Mouse (Mus musculus) cortical plate, adult 2 months (tissue): Measurements from ENCODE around the gene Podn.

Experiments used
- CTCF ChIP-seq: fragments of 200-500 bp; IDR thresholded peaks from 2 replicates; pipeline ENCODE4 v1.5.1; 2011; ENCODE audit warnings: mild to moderate bottlenecking, control low read depth, low read length; ENCODE audit not compliant: insufficient read depth; ENCODE audit errors: extremely low read depth
- POLR2A ChIP-seq: fragments of 200-500 bp; IDR thresholded peaks from 2 replicates; pipeline ENCODE4 v1.6.1; 2011; ENCODE audit warnings: mild to moderate bottlenecking, low read length, control low read depth; ENCODE audit not compliant: insufficient read depth; ENCODE audit errors: extremely low read depth

DNA sequence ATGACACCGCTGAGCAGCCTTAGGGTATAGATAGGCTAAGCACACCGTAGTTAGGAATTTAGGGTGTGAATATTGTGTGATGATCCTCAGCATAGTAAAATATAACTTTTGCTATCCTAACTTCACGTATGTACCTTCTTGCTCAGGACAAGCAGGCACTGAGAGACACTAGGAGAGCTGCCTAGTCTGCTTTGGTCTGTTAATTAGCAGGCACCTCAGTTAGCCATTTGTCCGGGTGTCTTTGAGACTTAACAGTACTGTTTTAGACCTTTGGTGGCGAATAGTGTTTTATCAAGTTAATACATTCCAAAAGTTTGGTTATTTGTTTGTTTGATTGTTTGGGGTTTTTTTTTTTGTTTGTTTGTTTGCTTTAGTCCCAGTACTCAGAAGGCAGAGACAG is 31.3 kb upstream of the Podn start:
- TF ChIP-seq CTCF (no peak), POLR2A (no peak)
